Mouse (Mus musculus) layer of hippocampus, adult 2 months (tissue): ENCODE measurements around the gene Slc44a1. TPM values are rescaled to one million over a fixed set of nuclear protein-coding genes. Genes with fewer than 3 reads are reported as not detected.

Experiments
- DNase-seq, 2 experiments: peaks; one replicate each; pipeline ENCODE4 v3.0.0; 2022; ENCODE audit warnings: low spot score in 2 of 2
- H3K27ac ChIP-seq: fragments of 200-600 bp; 2 replicates; pipeline ENCODE4 v1.8.1; 2022
- H3K4me3 ChIP-seq: fragments of 200-600 bp; 2 replicates; pipeline ENCODE4 v1.8.1; 2022; ENCODE audit warnings: mild to moderate bottlenecking
- CTCF ChIP-seq: fragments of 200-600 bp; conservative IDR thresholded peaks from 2 replicates; pipeline ENCODE4 v1.8.1; 2022; ENCODE audit warnings: antibody characterized with exemption, mild to moderate bottlenecking, moderate library complexity
- long read RNA-seq, 2 experiments: library from polyadenylated mRNA; stranded (forward); transcript quantifications; one replicate each; pipeline ENCODE4 v2.0.0; 2021; ENCODE audit warnings: borderline mapping rate in 2 of 2
- total RNA-seq, 2 experiments: library from RNA; stranded (reverse); gene quantifications; 2 replicates each; pipeline ENCODE4 v1.2.3; 2021

Slc44a1 gene
- 10 to 100 TPM; 75.0 to 78.4 TPM for total RNA-seq
- long read RNA-seq, experiment 1, full-length matches to known transcripts: 52 of 68 reads
- long read RNA-seq, experiment 1, partial matches to known transcripts: 3 of 68 reads
- long read RNA-seq, experiment 1, other reads (novel, unspliced or antisense): 13 of 68 reads
- long read RNA-seq, experiment 2, full-length matches to known transcripts: 58 of 80 reads
- long read RNA-seq, experiment 2, partial matches to known transcripts: 5 of 80 reads
- long read RNA-seq, experiment 2, other reads (novel, unspliced or antisense): 17 of 80 reads

GRCm38 (mm10) chr4:53440010-53440815, at the start of gene Slc44a1:
Slc44a1 (plus strand) TSS chr4:53440413.
- peak within 1 kb of the TSS; percentile 98 for H3K27ac ChIP-seq
- H3K4me3 ChIP-seq: peak within 1 kb of the TSS; percentile 69
- DNase-seq: peak; percentile 80 to 83
- TF ChIP-seq CTCF: no peak

GRCm38 (mm10) chr4:53395002-53395401, 45.2 kb upstream of the Slc44a1 start:
- no peak for DNase-seq
- no peak for TF ChIP-seq CTCF
- no peak overlapping the region for H3K27ac ChIP-seq

GRCm38 (mm10) chr4:53396623-53397192, 43.5 kb upstream of the Slc44a1 start:
- H3K4me3 ChIP-seq: no peak overlapping the region
- no peak overlapping the region for H3K27ac ChIP-seq
- DNase-seq: no peak
- TF ChIP-seq CTCF: no peak

More at GRCm38 (mm10) chr4:53395002-53395401, 45.2 kb upstream of the Slc44a1 start:
- H3K4me3 ChIP-seq: no peak overlapping the region

GRCm38 (mm10) chr4:53397280-53398117, 42.7 kb upstream of the Slc44a1 start:
- no peak for DNase-seq
- Histone ChIP-seq H3K4me3 (no peak overlapping the region), H3K27ac (no peak overlapping the region)

GRCm38 (mm10) chr4:53398561-53398960, 41.7 kb upstream of the Slc44a1 start:
- no peak for TF ChIP-seq CTCF
- H3K4me3 ChIP-seq: no peak overlapping the region

More at GRCm38 (mm10) chr4:53397280-53398117, 42.7 kb upstream of the Slc44a1 start:
- TF ChIP-seq CTCF: no peak

GRCm38 (mm10) chr4:53399428-53399827, 40.8 kb upstream of the Slc44a1 start:
- TF ChIP-seq CTCF: no peak
- no peak overlapping the region for H3K27ac ChIP-seq
- no peak overlapping the region for H3K4me3 ChIP-seq

More at GRCm38 (mm10) chr4:53398561-53398960, 41.7 kb upstream of the Slc44a1 start:
- no peak for DNase-seq
- no peak overlapping the region for H3K27ac ChIP-seq

GRCm38 (mm10) chr4:53403386-53403785, 36.8 kb upstream of the Slc44a1 start:
- H3K27ac ChIP-seq: no peak overlapping the region
- H3K4me3 ChIP-seq: no peak overlapping the region
- no peak for TF ChIP-seq CTCF
- no peak for DNase-seq

More at GRCm38 (mm10) chr4:53399428-53399827, 40.8 kb upstream of the Slc44a1 start:
- DNase-seq: no peak

- DNase-seq: no peak
- no peak for TF ChIP-seq CTCF
- no peak overlapping the region for H3K4me3 ChIP-seq
- H3K27ac ChIP-seq: peak overlapping the region; percentile 51; the same call in 1 of the 2 replicates
Measured at GRCm38 (mm10) chr4:53404431-53404925, 35.7 kb upstream of the Slc44a1 start.

GRCm38 (mm10) chr4:53406866-53407265, 33.3 kb upstream of the Slc44a1 start:
- no peak for TF ChIP-seq CTCF
- Histone ChIP-seq H3K4me3 (no peak overlapping the region), H3K27ac (no peak overlapping the region)
- no peak for DNase-seq

- TF ChIP-seq CTCF: no peak
- Histone ChIP-seq H3K4me3 (no peak overlapping the region), H3K27ac (no peak overlapping the region)
- no peak for DNase-seq
Measured at GRCm38 (mm10) chr4:53408821-53409220, 31.4 kb upstream of the Slc44a1 start.

GRCm38 (mm10) chr4:53409526-53410085, 30.6 kb upstream of the Slc44a1 start:
- no peak for TF ChIP-seq CTCF
- Histone ChIP-seq H3K27ac (peak overlapping the region; percentile 39; the same call in 1 of the 2 replicates), H3K4me3 (no peak overlapping the region)
- DNase-seq: no peak

GRCm38 (mm10) chr4:53410752-53411151, 29.5 kb upstream of the Slc44a1 start:
- Histone ChIP-seq H3K27ac (no peak overlapping the region), H3K4me3 (no peak overlapping the region)
- TF ChIP-seq CTCF: no peak
- no peak for DNase-seq
